Mouse (Mus musculus) heart, postnatal 4 days (tissue): ENCODE data around the gene Snrpg. TPM values are rescaled to one million over a fixed set of nuclear protein-coding genes. Genes with fewer than 3 reads are reported as not detected.
"Not testable (repeated sequence)": the region's sequence is repeated elsewhere in the genome, so short reads cannot be mapped to it uniquely, and the experiment has no call there.

Experiments used
- DNase-seq: peaks from one replicate; pipeline ENCODE4 v3.0.0; 2021
- total RNA-seq, 2 experiments: library from RNA; stranded (reverse); gene quantifications; 2 replicates each; pipeline ENCODE4 v1.2.3; 2021

Snrpg gene
- total RNA-seq = 100 to 1,000 TPM; 108 to 113 TPM

- peak; percentile 11 for DNase-seq
Measured at GRCm38 (mm10) chr6:86370764-86371339, at the start of gene Snrpg. TSS of gene Snrpg (plus strand) at chr6:86371304.

GRCm38 (mm10) chr6:86322031-86322563 is 49.0 kb upstream of the Snrpg start:
- DNase-seq = no peak

GRCm38 (mm10) chr6:86322991-86323390 is 48.1 kb upstream of the Snrpg start:
- no peak for DNase-seq

GRCm38 (mm10) chr6:86324400-86324799 is 46.7 kb upstream of the Snrpg start:
- DNase-seq = no peak

- DNase-seq = no peak
Measured at GRCm38 (mm10) chr6:86325646-86326045, 45.5 kb upstream of the Snrpg start.

GRCm38 (mm10) chr6:86326866-86327265 is 44.2 kb upstream of the Snrpg start:
- no peak for DNase-seq

- DNase-seq = no peak
Measured at GRCm38 (mm10) chr6:86328369-86328768, 42.7 kb upstream of the Snrpg start.

- no peak for DNase-seq
Measured at GRCm38 (mm10) chr6:86329943-86330342, 41.2 kb upstream of the Snrpg start.

GRCm38 (mm10) chr6:86335121-86335849 is 35.8 kb upstream of the Snrpg start:
- no peak for DNase-seq

GRCm38 (mm10) chr6:86335860-86336259 is 35.2 kb upstream of the Snrpg start:
- no peak for DNase-seq

- DNase-seq = not testable (repeated sequence)
Measured at GRCm38 (mm10) chr6:86336340-86336739, 34.8 kb upstream of the Snrpg start.

- no peak for DNase-seq
Measured at GRCm38 (mm10) chr6:86343656-86344055, 27.4 kb upstream of the Snrpg start.

- no peak for DNase-seq
Measured at GRCm38 (mm10) chr6:86346063-86346462, 25.0 kb upstream of the Snrpg start.

GRCm38 (mm10) chr6:86349257-86349656 is 21.8 kb upstream of the Snrpg start:
- peak; percentile 28 for DNase-seq

- DNase-seq = no peak
Measured at GRCm38 (mm10) chr6:86354948-86355347, 16.2 kb upstream of the Snrpg start.

- no peak for DNase-seq
Measured at GRCm38 (mm10) chr6:86356956-86357355, 14.1 kb upstream of the Snrpg start.

- DNase-seq = no peak
Measured at GRCm38 (mm10) chr6:86360691-86361090, 10.4 kb upstream of the Snrpg start.

- DNase-seq = no peak
Measured at GRCm38 (mm10) chr6:86361373-86361772, 9.7 kb upstream of the Snrpg start.

- peak; percentile 85 for DNase-seq
Measured at GRCm38 (mm10) chr6:86364442-86365141, 6.5 kb upstream of the Snrpg start.

- DNase-seq = peak; percentile 98
Measured at GRCm38 (mm10) chr6:86365371-86366124, 5.6 kb upstream of the Snrpg start, which contains the start of gene Fam136a. TSS of gene Fam136a (plus strand) at chr6:86365646.

- DNase-seq = peak; percentile 80
Measured at GRCm38 (mm10) chr6:86366125-86366852, 4.8 kb upstream of the Snrpg start.

GRCm38 (mm10) chr6:86366853-86367249 is 4.3 kb upstream of the Snrpg start:
- no peak for DNase-seq
